Mouse (Mus musculus): ENCODE measurements at regions not wholly inside any gene's neighbourhood (a gene's known extent, or its start where the extent isn't known, plus 50 kb on each side); places are given as distances from the start of the nearest gene placed in this dataset.
"Not testable (repeated sequence)": the region's sequence is repeated elsewhere in the genome, so short reads cannot be mapped to it uniquely, and the experiment has no call there.

DNA sequence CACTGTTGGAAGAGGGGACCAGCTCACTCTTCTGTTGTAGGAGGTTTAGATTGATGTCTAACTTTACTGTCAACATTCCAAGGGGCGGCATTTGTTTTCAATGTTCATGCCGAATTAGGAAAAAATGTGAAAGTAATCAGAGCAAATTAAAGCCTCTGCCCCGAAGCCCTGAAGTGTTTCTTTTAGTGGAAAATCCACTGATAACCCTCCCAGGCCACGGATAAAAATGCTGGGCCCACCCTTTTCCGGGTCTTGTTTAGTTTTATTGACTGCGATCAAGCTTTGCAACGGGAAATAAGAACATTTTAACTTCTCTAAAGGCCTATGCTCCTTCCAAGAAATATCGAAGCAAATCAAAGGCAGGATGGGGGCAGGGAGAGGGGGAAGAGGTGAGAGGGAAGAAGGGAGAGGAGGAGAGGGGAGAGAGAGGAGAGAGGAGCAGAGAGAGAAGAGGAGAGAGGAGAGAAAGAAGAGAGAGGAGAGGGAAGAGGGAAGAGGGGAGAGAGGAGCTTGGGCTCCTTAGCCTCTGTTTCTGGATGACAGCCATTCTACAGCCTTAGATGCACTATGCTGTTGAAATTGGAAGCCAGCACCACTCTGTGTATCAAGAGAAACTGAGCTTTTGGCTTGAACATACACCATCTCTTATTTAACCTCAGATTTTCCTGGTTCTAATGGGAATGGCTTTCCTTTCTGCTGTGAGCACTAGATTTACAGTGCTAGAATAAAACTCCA, 140.3 kb upstream of the Palmd start:
- Histone ChIP-seq H3K36me3 (replicated peaks) (no peaks in the 10 kb centered on the region), H3K4me1 (peaks cover 31% of the 10 kb centered on the region), H3K9me3 (no peaks in the 10 kb centered on the region), H3K27me3 (replicated peaks; ENCODE audit: low read depth, poor library complexity, severe bottlenecking) (no peaks in the 10 kb centered on the region), H3K27ac (replicated peaks) (peak overlapping the region; percentile 44), H3K4me3 (no peak overlapping the region)
- WGBS: 43% methylated on average over 8 of the region's 8 CpGs
- DNase-seq (ENCODE audit: low spot score): no peak

- Histone ChIP-seq H3K9me3 (no peaks in the 10 kb centered on the region), H3K36me3 (replicated peaks) (no peaks in the 10 kb centered on the region), H3K4me3 (no peak overlapping the region), H3K27me3 (replicated peaks; ENCODE audit: low read depth, poor library complexity, severe bottlenecking) (no peaks in the 10 kb centered on the region), H3K27ac (replicated peaks) (no peak overlapping the region), H3K4me1 (peaks cover 31% of the 10 kb centered on the region)
- DNase-seq (ENCODE audit: low spot score): no peak
- WGBS: 48% methylated on average over 6 of the region's 6 CpGs
These were observed 139.2 kb upstream of the Palmd start for GRCm38 (mm10) chr3:117107986-117108385.

DNA sequence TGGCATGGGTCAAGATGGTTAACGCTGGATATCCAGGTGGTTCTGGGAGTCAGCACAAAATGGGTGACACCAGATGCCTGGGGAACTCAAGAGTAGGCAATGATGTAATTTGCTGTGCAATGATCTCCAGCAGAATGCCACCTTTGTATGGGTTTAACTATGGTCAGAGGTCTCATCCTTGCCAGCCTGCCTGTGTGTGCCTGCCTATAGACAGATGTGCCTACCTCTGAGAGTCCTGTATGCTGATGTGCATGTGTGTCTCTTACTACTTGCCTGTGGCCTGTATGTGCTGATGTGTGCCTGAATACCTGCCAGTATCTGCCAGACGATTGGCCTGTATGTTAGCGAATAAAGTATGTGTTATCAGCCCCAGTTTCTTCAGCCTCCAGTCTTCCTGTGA, 138.6 kb upstream of the Palmd start:
- Histone ChIP-seq H3K4me1 (peaks cover 31% of the 10 kb centered on the region), H3K27ac (replicated peaks) (no peak overlapping the region), H3K4me3 (no peak overlapping the region), H3K27me3 (replicated peaks; ENCODE audit: low read depth, poor library complexity, severe bottlenecking) (no peaks in the 10 kb centered on the region), H3K9me3 (no peaks in the 10 kb centered on the region), H3K36me3 (replicated peaks) (no peaks in the 10 kb centered on the region)
- WGBS: 73% methylated on average over 3 of the region's 3 CpGs
- no peak for DNase-seq (ENCODE audit: low spot score)

DNA sequence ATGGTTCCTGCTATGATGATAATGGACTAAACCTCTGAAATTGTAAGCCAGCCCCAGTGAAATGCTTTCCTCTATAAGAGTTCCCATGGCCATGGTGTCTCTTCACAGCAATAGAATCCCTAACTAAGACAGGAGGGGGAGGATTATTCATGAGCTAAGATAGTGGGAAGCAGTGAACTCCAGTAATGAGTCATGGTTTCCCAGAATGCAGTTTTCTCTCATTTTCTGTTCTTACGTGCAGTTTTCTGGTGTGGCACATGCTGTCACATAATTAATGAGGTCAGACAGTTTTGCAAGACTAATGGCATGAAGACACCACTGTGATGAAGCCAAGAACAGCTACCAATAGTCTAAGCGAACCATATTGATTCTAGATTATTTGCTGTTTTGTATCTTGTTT, 118.9 kb upstream of the Palmd start:
- no peaks in the 10 kb centered on the region for H3K9me3 ChIP-seq
- no peak overlapping the region for H3K27ac ChIP-seq (replicated peaks)
- 85% methylated on average over 2 of the region's 2 CpGs for WGBS
- DNase-seq (ENCODE audit: low spot score): no peak
- no peaks in the 10 kb centered on the region for H3K4me1 ChIP-seq
- H3K27me3 ChIP-seq (replicated peaks; ENCODE audit: low read depth, poor library complexity, severe bottlenecking): no peaks in the 10 kb centered on the region
- H3K4me3 ChIP-seq: no peak overlapping the region
- no peaks in the 10 kb centered on the region for H3K36me3 ChIP-seq (replicated peaks)

DNA sequence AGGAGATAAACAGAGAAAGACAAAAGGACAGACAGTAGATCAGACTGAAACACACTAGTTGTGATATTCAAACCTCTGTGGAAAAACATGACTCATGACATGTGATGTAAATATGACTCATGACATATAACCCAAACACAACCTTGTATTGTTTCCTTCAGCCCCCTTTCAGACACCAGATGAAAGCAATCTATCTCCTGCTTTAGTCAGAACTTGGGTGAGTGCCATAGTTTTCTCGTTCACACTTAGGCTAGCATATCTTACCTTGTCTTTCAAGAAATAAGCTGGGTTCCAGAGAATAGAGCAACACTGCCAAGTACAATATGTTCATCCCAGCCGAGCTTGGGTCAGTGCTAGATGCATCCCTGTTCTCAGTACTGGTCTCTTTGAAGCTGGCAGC, 107.9 kb upstream of the Palmd start:
- H3K36me3 ChIP-seq (replicated peaks): no peaks in the 10 kb centered on the region
- H3K27ac ChIP-seq (replicated peaks): no peak overlapping the region
- DNase-seq (ENCODE audit: low spot score): no peak
- H3K4me3 ChIP-seq: no peak overlapping the region
- no peaks in the 10 kb centered on the region for H3K4me1 ChIP-seq
- no peaks in the 10 kb centered on the region for H3K9me3 ChIP-seq
- 79% methylated on average over 2 of the region's 2 CpGs for WGBS
- no peaks in the 10 kb centered on the region for H3K27me3 ChIP-seq (replicated peaks; ENCODE audit: low read depth, poor library complexity, severe bottlenecking)

- no peak overlapping the region for H3K4me3 ChIP-seq
- H3K4me1 ChIP-seq: no peaks in the 10 kb centered on the region
- 87% methylated on average over 4 of the region's 4 CpGs for WGBS
- no peaks in the 10 kb centered on the region for H3K27me3 ChIP-seq (replicated peaks; ENCODE audit: low read depth, poor library complexity, severe bottlenecking)
- no peak for DNase-seq (ENCODE audit: low spot score)
- no peaks in the 10 kb centered on the region for H3K9me3 ChIP-seq
- H3K36me3 ChIP-seq (replicated peaks): no peaks in the 10 kb centered on the region
- H3K27ac ChIP-seq (replicated peaks): no peak overlapping the region
These were observed 104.6 kb upstream of the Palmd start for GRCm38 (mm10) chr3:117073399-117073798.

GRCm38 (mm10) chr3:117072998-117073397, 104.2 kb upstream of the Palmd start:
- Histone ChIP-seq H3K36me3 (replicated peaks) (no peaks in the 10 kb centered on the region), H3K27me3 (replicated peaks; ENCODE audit: low read depth, poor library complexity, severe bottlenecking) (no peaks in the 10 kb centered on the region), H3K27ac (replicated peaks) (no peak overlapping the region), H3K4me3 (no peak overlapping the region), H3K9me3 (no peaks in the 10 kb centered on the region), H3K4me1 (0 out of 2 replicates have a peak, but pooled peaks cover under 1% of the 10 kb centered on the region)
- DNase-seq (ENCODE audit: low spot score): no peak
- 74% methylated on average over 3 of the region's 3 CpGs for WGBS

- no peak overlapping the region for H3K27ac ChIP-seq (replicated peaks)
- H3K4me1 ChIP-seq: peaks cover 4% of the 10 kb centered on the region; the same call in 1 of the 2 replicates
- no peaks in the 10 kb centered on the region for H3K27me3 ChIP-seq (replicated peaks; ENCODE audit: low read depth, poor library complexity, severe bottlenecking)
- no peak for DNase-seq (ENCODE audit: low spot score)
- no peak overlapping the region for H3K4me3 ChIP-seq
- no peaks in the 10 kb centered on the region for H3K36me3 ChIP-seq (replicated peaks)
- whole genome bisulfite sequencing: 92% methylated on average over 5 of the region's 5 CpGs
- no peaks in the 10 kb centered on the region for H3K9me3 ChIP-seq
These were observed 103.1 kb upstream of the Palmd start for GRCm38 (mm10) chr3:117071851-117072250.

DNA sequence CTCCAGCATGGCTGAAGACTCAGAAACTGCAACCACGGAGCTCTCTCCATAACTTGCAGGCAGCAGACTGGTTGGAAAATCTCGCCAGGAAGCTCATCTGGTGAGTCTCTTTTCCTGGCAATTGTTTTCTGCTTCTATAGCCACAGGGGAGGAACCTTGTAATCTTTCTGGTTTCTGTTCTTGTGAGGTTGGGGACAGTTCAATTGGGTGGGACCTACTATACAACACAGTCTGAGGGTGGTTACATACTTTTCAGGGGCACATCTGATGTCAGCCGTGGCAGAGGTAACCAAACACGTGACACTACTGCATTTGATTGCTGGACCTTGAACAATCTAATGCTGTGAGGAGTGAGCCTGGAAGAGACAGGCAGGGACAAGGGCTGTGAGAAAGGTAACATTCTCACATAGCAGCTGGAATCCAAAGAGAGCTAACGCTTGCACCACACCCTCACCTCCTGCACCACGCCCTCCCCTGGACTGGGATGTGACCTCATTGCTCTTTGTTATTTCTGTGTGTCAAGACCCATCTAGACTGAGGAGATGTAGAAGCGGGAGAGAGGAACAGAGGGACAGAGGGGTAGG, 98.8 kb upstream of the Palmd start:
- no peaks in the 10 kb centered on the region for H3K9me3 ChIP-seq
- WGBS: 75% methylated on average over 7 of the region's 7 CpGs
- no peaks in the 10 kb centered on the region for H3K27me3 ChIP-seq (replicated peaks; ENCODE audit: low read depth, poor library complexity, severe bottlenecking)

DNA sequence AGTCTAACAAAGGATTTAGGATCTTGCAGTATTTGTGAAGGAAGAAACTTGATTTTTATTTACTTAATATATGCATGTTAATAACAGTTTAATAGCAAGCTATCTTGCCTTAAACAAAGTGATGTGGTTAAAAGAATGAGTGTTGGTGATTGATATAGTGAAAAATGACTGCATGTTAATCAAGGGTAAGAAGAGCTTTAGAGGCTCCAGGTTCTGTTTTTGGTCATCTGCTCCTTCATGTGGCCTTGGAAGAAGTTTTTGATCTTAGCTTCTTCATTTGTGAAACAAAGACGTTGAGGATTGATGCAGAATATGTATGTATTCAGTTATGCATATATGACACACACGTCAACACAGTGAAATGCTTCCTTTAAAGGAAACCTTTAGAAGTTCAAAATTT, 97.1 kb upstream of the Palmd start:
- 88% methylated on average over 2 of the region's 2 CpGs for WGBS
- no peaks in the 10 kb centered on the region for H3K36me3 ChIP-seq (replicated peaks)
- H3K4me3 ChIP-seq: no peak overlapping the region

More for the DNA sequence above, 98.8 kb upstream of the Palmd start:
- H3K4me3 ChIP-seq: no peak overlapping the region
- DNase-seq (ENCODE audit: low spot score): no peak
- H3K4me1 ChIP-seq: peaks cover 4% of the 10 kb centered on the region; the same call in 1 of the 2 replicates
- no peaks in the 10 kb centered on the region for H3K36me3 ChIP-seq (replicated peaks)
- 0 out of 2 replicates have a peak overlapping the region, but pooled peaks have one; percentile 26 for H3K27ac ChIP-seq (replicated peaks)

DNA sequence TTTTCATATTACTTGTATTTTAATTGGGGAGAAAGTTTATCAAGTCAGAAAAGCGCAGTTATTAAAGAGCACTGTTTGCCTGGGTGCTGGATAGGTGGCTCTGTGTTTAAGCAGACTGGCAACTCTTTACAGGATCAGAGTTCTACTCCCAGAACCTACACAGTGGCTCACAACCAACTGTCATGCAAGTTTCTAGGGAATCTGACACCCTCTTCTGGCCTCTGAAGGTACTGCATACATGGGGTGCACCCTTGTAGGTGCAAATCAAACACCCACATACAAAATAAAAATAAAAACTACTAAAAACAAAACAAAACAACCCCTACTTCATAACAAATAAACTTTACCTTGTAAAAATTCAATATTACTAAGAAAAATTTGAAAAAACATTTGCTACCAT, 93.0 kb upstream of the Palmd start:
- H3K27me3 ChIP-seq (replicated peaks; ENCODE audit: low read depth, poor library complexity, severe bottlenecking): no peaks in the 10 kb centered on the region
- H3K4me3 ChIP-seq: no peak overlapping the region
- no peak for DNase-seq (ENCODE audit: low spot score)
- 58% methylated on average over 1 of the region's 1 CpGs for WGBS
- no peaks in the 10 kb centered on the region for H3K36me3 ChIP-seq (replicated peaks)
- H3K27ac ChIP-seq (replicated peaks): no peak overlapping the region
- no peaks in the 10 kb centered on the region for H3K9me3 ChIP-seq
- H3K4me1 ChIP-seq: no peaks in the 10 kb centered on the region

More for the DNA sequence above, 97.1 kb upstream of the Palmd start:
- Histone ChIP-seq H3K27me3 (replicated peaks; ENCODE audit: low read depth, poor library complexity, severe bottlenecking) (no peaks in the 10 kb centered on the region), H3K9me3 (no peaks in the 10 kb centered on the region), H3K4me1 (peaks cover 4% of the 10 kb centered on the region; the same call in 1 of the 2 replicates), H3K27ac (replicated peaks) (no peak overlapping the region)
- no peak for DNase-seq (ENCODE audit: low spot score)

GRCm38 (mm10) chr3:117061182-117061581, 92.4 kb upstream of the Palmd start:
- no peaks in the 10 kb centered on the region for H3K36me3 ChIP-seq (replicated peaks)
- H3K9me3 ChIP-seq: no peaks in the 10 kb centered on the region
- H3K4me3 ChIP-seq: no peak overlapping the region
- no peak overlapping the region for H3K27ac ChIP-seq (replicated peaks)
- no peaks in the 10 kb centered on the region for H3K4me1 ChIP-seq
- 68% methylated on average over 6 of the region's 6 CpGs for WGBS
- no peaks in the 10 kb centered on the region for H3K27me3 ChIP-seq (replicated peaks; ENCODE audit: low read depth, poor library complexity, severe bottlenecking)
- no peak for DNase-seq (ENCODE audit: low spot score)

- not testable (repeated sequence) for DNase-seq (ENCODE audit: low spot score); H3K36me3 ChIP-seq (replicated peaks); H3K4me3 ChIP-seq; H3K4me1 ChIP-seq; H3K27ac ChIP-seq (replicated peaks); H3K9me3 ChIP-seq; H3K27me3 ChIP-seq (replicated peaks; ENCODE audit: low read depth, poor library complexity, severe bottlenecking)
- WGBS: 90% methylated on average over 3 of the region's 3 CpGs
These were observed 85.9 kb upstream of the Palmd start for GRCm38 (mm10) chr3:117054711-117055110.

All from embryonic facial prominence, embryonic 10.5 days (tissue).